Mouse (Mus musculus): ENCODE data around the gene Gnat2. TPM values are rescaled to one million over a fixed set of nuclear protein-coding genes. Genes with fewer than 3 reads are reported as not detected.

Gene Gnat2
- polyA plus RNA-seq, 1 experiment from 2014 or later = 0.24 TPM

GRCm38 (mm10) chr3:108101594-108101993 is 9.0 kb downstream of the Gnat2 start:
- no peaks in the 10 kb centered on the region; the same call in 1 of the 2 replicates for H3K36me3 ChIP-seq (ENCODE audit: control insufficient read depth, insufficient read depth, low read length)
- ATAC-seq (ENCODE audit: low read depth) = no peak
- no peak overlapping the region for H3K4me2 ChIP-seq (ENCODE audit: low read depth, low read length)
- no peaks in the 10 kb centered on the region for H3K9me3 ChIP-seq (ENCODE audit: control insufficient read depth, low read length)
- no peak overlapping the region for H3K4me3 ChIP-seq (ENCODE audit: low read depth, low read length)
- H3K9ac ChIP-seq (replicated peaks; ENCODE audit: low read depth, low read length) = no peak overlapping the region
- H3K27me3 ChIP-seq (ENCODE audit: control insufficient read depth, insufficient read depth, low read length) = no peaks in the 10 kb centered on the region
- 16% methylated on average over 3 of the region's 3 CpGs for WGBS
- H3K27ac ChIP-seq (ENCODE audit: low read depth, low read length) = no peak overlapping the region
- H3K4me1 ChIP-seq (ENCODE audit: control insufficient read depth, insufficient read depth, low read length) = peaks cover 3% of the 10 kb centered on the region; the same call in 1 of the 2 replicates

GRCm38 (mm10) chr3:108102075-108102474 is 9.5 kb downstream of the Gnat2 start:
- Histone ChIP-seq H3K4me3 (ENCODE audit: low read depth, low read length) (no peak overlapping the region), H3K4me1 (ENCODE audit: control insufficient read depth, insufficient read depth, low read length) (peaks cover 3% of the 10 kb centered on the region; the same call in 1 of the 2 replicates), H3K4me2 (ENCODE audit: low read depth, low read length) (no peak overlapping the region), H3K27ac (ENCODE audit: low read depth, low read length) (no peak overlapping the region), H3K36me3 (ENCODE audit: control insufficient read depth, insufficient read depth, low read length) (no peaks in the 10 kb centered on the region; the same call in 1 of the 2 replicates), H3K9ac (replicated peaks; ENCODE audit: low read depth, low read length) (no peak overlapping the region), H3K9me3 (ENCODE audit: control insufficient read depth, low read length) (no peaks in the 10 kb centered on the region), H3K27me3 (ENCODE audit: control insufficient read depth, insufficient read depth, low read length) (no peaks in the 10 kb centered on the region)
- 68% methylated on average over 6 of the region's 6 CpGs for WGBS
- no peak for ATAC-seq (ENCODE audit: low read depth)

- ATAC-seq (ENCODE audit: low read depth) = no peak
- WGBS = 85% methylated on average over 3 of the region's 3 CpGs
Observed at GRCm38 (mm10) chr3:108105281-108105680, 12.7 kb downstream of the Gnat2 start.

GRCm38 (mm10) chr3:108111320-108111719 is 18.7 kb downstream of the Gnat2 start:
- no peak for ATAC-seq (ENCODE audit: low read depth)
- no peak overlapping the region for H3K4me3 ChIP-seq (ENCODE audit: low read depth, low read length)
- 88% methylated on average over 5 of the region's 5 CpGs for WGBS
- peaks cover 33% of the 10 kb centered on the region for H3K36me3 ChIP-seq (ENCODE audit: control insufficient read depth, insufficient read depth, low read length)
- no peaks in the 10 kb centered on the region for H3K4me1 ChIP-seq (ENCODE audit: control insufficient read depth, insufficient read depth, low read length)
- H3K4me2 ChIP-seq (ENCODE audit: low read depth, low read length) = no peak overlapping the region
- no peak overlapping the region for H3K9ac ChIP-seq (replicated peaks; ENCODE audit: low read depth, low read length)
- no peaks in the 10 kb centered on the region for H3K9me3 ChIP-seq (ENCODE audit: control insufficient read depth, low read length)
- H3K27me3 ChIP-seq (ENCODE audit: control insufficient read depth, insufficient read depth, low read length) = no peaks in the 10 kb centered on the region
- no peak overlapping the region for H3K27ac ChIP-seq (ENCODE audit: low read depth, low read length)

More at GRCm38 (mm10) chr3:108105281-108105680, 12.7 kb downstream of the Gnat2 start:
- Histone ChIP-seq H3K9ac (replicated peaks; ENCODE audit: low read depth, low read length) (no peak overlapping the region), H3K27ac (ENCODE audit: low read depth, low read length) (no peak overlapping the region), H3K4me2 (ENCODE audit: low read depth, low read length) (no peak overlapping the region), H3K9me3 (ENCODE audit: control insufficient read depth, low read length) (no peaks in the 10 kb centered on the region), H3K4me1 (ENCODE audit: control insufficient read depth, insufficient read depth, low read length) (peaks cover 3% of the 10 kb centered on the region; the same call in 1 of the 2 replicates), H3K4me3 (ENCODE audit: low read depth, low read length) (no peak overlapping the region), H3K36me3 (ENCODE audit: control insufficient read depth, insufficient read depth, low read length) (peaks cover 10% of the 10 kb centered on the region; the same call in 1 of the 2 replicates), H3K27me3 (ENCODE audit: control insufficient read depth, insufficient read depth, low read length) (no peaks in the 10 kb centered on the region)

GRCm38 (mm10) chr3:108112246-108112645 is 19.7 kb downstream of the Gnat2 start:
- Histone ChIP-seq H3K4me2 (ENCODE audit: low read depth, low read length) (no peak overlapping the region), H3K9ac (replicated peaks; ENCODE audit: low read depth, low read length) (no peak overlapping the region), H3K36me3 (ENCODE audit: control insufficient read depth, insufficient read depth, low read length) (peaks cover 40% of the 10 kb centered on the region), H3K4me3 (ENCODE audit: low read depth, low read length) (no peak overlapping the region), H3K9me3 (ENCODE audit: control insufficient read depth, low read length) (no peaks in the 10 kb centered on the region), H3K4me1 (ENCODE audit: control insufficient read depth, insufficient read depth, low read length) (no peaks in the 10 kb centered on the region), H3K27ac (ENCODE audit: low read depth, low read length) (no peak overlapping the region), H3K27me3 (ENCODE audit: control insufficient read depth, insufficient read depth, low read length) (no peaks in the 10 kb centered on the region)
- ATAC-seq (ENCODE audit: low read depth) = no peak
- 79% methylated on average over 7 of the region's 7 CpGs for WGBS

- ATAC-seq (ENCODE audit: low read depth) = no peak
- Histone ChIP-seq H3K9me3 (ENCODE audit: control insufficient read depth, low read length) (no peaks in the 10 kb centered on the region), H3K4me1 (ENCODE audit: control insufficient read depth, insufficient read depth, low read length) (no peaks in the 10 kb centered on the region), H3K36me3 (ENCODE audit: control insufficient read depth, insufficient read depth, low read length) (peaks cover 43% of the 10 kb centered on the region), H3K9ac (replicated peaks; ENCODE audit: low read depth, low read length) (no peak overlapping the region), H3K4me2 (ENCODE audit: low read depth, low read length) (no peak overlapping the region), H3K4me3 (ENCODE audit: low read depth, low read length) (no peak overlapping the region), H3K27me3 (ENCODE audit: control insufficient read depth, insufficient read depth, low read length) (no peaks in the 10 kb centered on the region), H3K27ac (ENCODE audit: low read depth, low read length) (no peak overlapping the region)
- WGBS = 67% methylated on average over 4 of the region's 4 CpGs
Observed at GRCm38 (mm10) chr3:108112666-108113065, 20.1 kb downstream of the Gnat2 start.

- Histone ChIP-seq H3K27me3 (ENCODE audit: control insufficient read depth, insufficient read depth, low read length) (no peaks in the 10 kb centered on the region), H3K9ac (replicated peaks; ENCODE audit: low read depth, low read length) (no peak overlapping the region), H3K4me2 (ENCODE audit: low read depth, low read length) (no peak overlapping the region), H3K36me3 (ENCODE audit: control insufficient read depth, insufficient read depth, low read length) (peaks cover 37% of the 10 kb centered on the region), H3K4me3 (ENCODE audit: low read depth, low read length) (no peak overlapping the region), H3K4me1 (ENCODE audit: control insufficient read depth, insufficient read depth, low read length) (no peaks in the 10 kb centered on the region), H3K27ac (ENCODE audit: low read depth, low read length) (no peak overlapping the region), H3K9me3 (ENCODE audit: control insufficient read depth, low read length) (no peaks in the 10 kb centered on the region)
- WGBS = 88% methylated on average over 7 of the region's 7 CpGs
- no peak for ATAC-seq (ENCODE audit: low read depth)
Observed at GRCm38 (mm10) chr3:108113591-108114289, 21.2 kb downstream of the Gnat2 start.

GRCm38 (mm10) chr3:108117465-108117864 is 24.9 kb downstream of the Gnat2 start:
- H3K9ac ChIP-seq (replicated peaks; ENCODE audit: low read depth, low read length) = no peak overlapping the region
- WGBS = 97% methylated on average over 6 of the region's 6 CpGs
- H3K4me1 ChIP-seq (ENCODE audit: control insufficient read depth, insufficient read depth, low read length) = no peaks in the 10 kb centered on the region
- ATAC-seq (ENCODE audit: low read depth) = no peak
- peaks cover 23% of the 10 kb centered on the region for H3K36me3 ChIP-seq (ENCODE audit: control insufficient read depth, insufficient read depth, low read length)
- no peak overlapping the region for H3K4me2 ChIP-seq (ENCODE audit: low read depth, low read length)
- H3K4me3 ChIP-seq (ENCODE audit: low read depth, low read length) = no peak overlapping the region
- no peak overlapping the region for H3K27ac ChIP-seq (ENCODE audit: low read depth, low read length)
- H3K9me3 ChIP-seq (ENCODE audit: control insufficient read depth, low read length) = no peaks in the 10 kb centered on the region
- no peaks in the 10 kb centered on the region for H3K27me3 ChIP-seq (ENCODE audit: control insufficient read depth, insufficient read depth, low read length)

- Histone ChIP-seq H3K4me1 (ENCODE audit: control insufficient read depth, insufficient read depth, low read length) (no peaks in the 10 kb centered on the region), H3K9me3 (ENCODE audit: control insufficient read depth, low read length) (no peaks in the 10 kb centered on the region), H3K4me3 (ENCODE audit: low read depth, low read length) (no peak overlapping the region), H3K4me2 (ENCODE audit: low read depth, low read length) (no peak overlapping the region), H3K27me3 (ENCODE audit: control insufficient read depth, insufficient read depth, low read length) (no peaks in the 10 kb centered on the region), H3K9ac (replicated peaks; ENCODE audit: low read depth, low read length) (no peak overlapping the region), H3K27ac (ENCODE audit: low read depth, low read length) (no peak overlapping the region), H3K36me3 (ENCODE audit: control insufficient read depth, insufficient read depth, low read length) (peaks cover 24% of the 10 kb centered on the region)
- ATAC-seq (ENCODE audit: low read depth) = no peak
- 72% methylated on average over 3 of the region's 3 CpGs for WGBS
Observed at GRCm38 (mm10) chr3:108121101-108121500, 28.5 kb downstream of the Gnat2 start.
